Mouse (Mus musculus): Measurements from ENCODE around the gene Mpi. TPM values are rescaled to one million over a fixed set of nuclear protein-coding genes. Genes with fewer than 3 reads are reported as not detected.

Gene Mpi
- total and polyA plus RNA-seq, 3 experiments = 28.2 to 37.3 (median 28.6) TPM

DNA sequence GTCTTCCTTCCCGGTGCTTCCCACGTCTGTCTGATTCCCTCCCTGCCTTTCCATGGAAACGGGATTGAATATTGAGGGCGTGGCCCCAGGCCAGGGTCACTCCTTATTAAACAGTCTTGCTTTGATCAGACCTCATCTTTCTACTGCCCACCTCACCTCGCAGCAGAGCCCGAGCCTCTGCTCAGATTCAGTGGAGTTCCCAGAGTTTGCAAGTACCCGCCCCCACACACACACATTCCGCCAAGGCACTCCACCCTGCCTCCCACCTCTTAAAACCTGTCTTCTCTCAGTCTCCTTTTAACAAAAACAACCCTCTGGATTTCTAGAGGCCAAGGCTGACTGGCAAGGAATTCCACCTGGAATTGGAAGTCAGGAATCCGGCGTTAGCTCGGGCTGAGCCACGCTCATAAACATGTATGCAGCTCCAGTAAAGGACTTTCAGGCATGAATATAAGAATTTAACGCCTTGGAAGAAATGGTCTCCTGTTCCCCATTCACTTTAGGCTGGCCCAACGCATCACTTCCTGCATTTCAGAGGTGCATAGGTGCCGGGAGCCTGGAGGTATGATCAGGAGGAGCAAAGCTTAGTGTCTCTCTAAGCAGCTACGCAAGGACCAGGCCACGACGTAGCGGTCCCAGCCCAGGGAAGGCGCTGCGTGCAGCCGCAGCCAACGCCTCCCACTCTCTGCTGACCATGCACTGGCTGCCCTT is 49.5 kb downstream of the Mpi start:
- no peaks in the 10 kb centered on the region for H3K27me3 ChIP-seq (replicated peaks)
- peaks cover 0 to 8% of the 10 kb centered on the region in 2 experiments for H3K36me3 ChIP-seq (replicated peaks in 1 of 2; ENCODE audit: control insufficient read depth in 1 of 2, insufficient read depth in 1 of 2, low read length in 1 of 2)
- in situ Hi-C loops (cut with MboI; ENCODE audit: low pct_ligation_motif_present, low pct_unique_long_range_greater_than_20kb, low sequenced_read_pairs) (loop anchor here (10.0 kb wide), 1 partner anchor 58 kb away; the partner anchor contains the start of gene Ppcdc), dilution Hi-C loops (cut with MboI; ENCODE audit: extremely low pct_ligation_motif_present, extremely low pct_unique_long_range_greater_than_20kb, low sequenced_read_pairs) (no loop called here)
- H3K9ac ChIP-seq (ENCODE audit: insufficient read depth, low read depth) = no peak overlapping the region
- H3K27ac ChIP-seq (ENCODE audit: insufficient read depth, low read depth) = no peak overlapping the region
- peaks cover 0 to 3% of the 10 kb centered on the region in 2 experiments; a peak in 1 of 4 replicates for H3K4me1 ChIP-seq (ENCODE audit: control insufficient read depth in 1 of 2, insufficient read depth in 2 of 2)
- peaks cover 4% of the 10 kb centered on the region for H3K9me3 ChIP-seq (replicated peaks; ENCODE audit: low read length)
- H3K79me2 ChIP-seq (replicated peaks; ENCODE audit: control insufficient read depth, extremely low read depth, insufficient read depth, poor library complexity, severe bottlenecking) = no peaks in the 10 kb centered on the region
- H3K4me3 ChIP-seq (replicated peaks in 1 of 3; ENCODE audit: low read depth in 2 of 3, low read length in 2 of 3, poor library complexity in 1 of 3) = no peak overlapping the region
- no peak overlapping the region for H3K4me2 ChIP-seq (ENCODE audit: insufficient read depth, low read depth, poor library complexity, severe bottlenecking)
- DNase-seq (ENCODE audit: extremely low read depth) = no peak
- TF ChIP-seq ETS1 (conservative IDR thresholded peaks at IDR 0.05; ENCODE audit: low read depth, low read length) = no peak
- TF ChIP-seq MXI1 (IDR thresholded peaks at IDR 0.05; ENCODE audit: low read depth, low read length) = no peak
- no peak for TF ChIP-seq NELFE (IDR thresholded peaks at IDR 0.05; ENCODE audit: low read depth, low read length)
- no peak for TF ChIP-seq PAX5 (IDR thresholded peaks at IDR 0.05; ENCODE audit: low read length)
- TF ChIP-seq USF2 (conservative IDR thresholded peaks at IDR 0.05; ENCODE audit: low read depth, low read length) = no peak
- no peak for TF ChIP-seq RCOR1 (conservative IDR thresholded peaks at IDR 0.05; ENCODE audit: low read depth, low read length)
- TF ChIP-seq JUN (IDR thresholded peaks at IDR 0.05; ENCODE audit: insufficient read depth, low read depth, low read length) = no peak
- TF ChIP-seq NRF1 (IDR thresholded peaks at IDR 0.05; ENCODE audit: low read depth, low read length) = no peak
- no peak for TF ChIP-seq GABPA (IDR thresholded peaks at IDR 0.05; ENCODE audit: insufficient replicate concordance, low read depth, low read length)
- no peak for TF ChIP-seq MYC (IDR thresholded peaks at IDR 0.05; ENCODE audit: low read depth, low read length)
- no peak for TF ChIP-seq SIN3A (IDR thresholded peaks at IDR 0.05; ENCODE audit: low read length)
- no peak for TF ChIP-seq E2F4 (IDR thresholded peaks at IDR 0.05; ENCODE audit: insufficient replicate concordance, low read depth, low read length)
- TF ChIP-seq SMC3 (IDR thresholded peaks at IDR 0.05; ENCODE audit: low read depth, low read length) = no peak
- TF ChIP-seq BHLHE40 (IDR thresholded peaks at IDR 0.05; ENCODE audit: low read depth, low read length) = no peak
- no peak for TF ChIP-seq UBTF (IDR thresholded peaks at IDR 0.05; ENCODE audit: low read depth, low read length)
- no peak for TF ChIP-seq TCF12 (IDR thresholded peaks at IDR 0.05; ENCODE audit: low read depth, low read length)

DNA sequence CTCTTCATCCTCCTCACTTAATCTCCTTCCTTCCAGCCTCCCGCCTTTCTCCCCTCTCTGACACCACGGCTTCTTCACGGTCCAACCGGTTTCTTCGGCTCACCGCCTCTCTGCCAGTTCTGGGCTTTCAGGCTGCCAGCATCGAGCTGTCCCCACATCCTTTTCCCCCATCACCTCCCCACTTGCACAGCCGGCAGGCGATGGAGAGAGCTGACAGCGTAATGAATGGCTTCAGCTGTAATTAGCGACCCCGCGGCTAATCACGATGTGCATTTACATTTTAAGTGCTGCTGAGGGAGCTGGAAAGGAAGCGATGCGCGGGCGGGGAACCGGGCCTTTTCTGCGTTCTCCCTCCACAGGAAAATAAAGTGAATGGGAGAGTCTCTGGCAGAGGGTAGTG is 50.7 kb downstream of the Mpi start:
- H3K9ac ChIP-seq (ENCODE audit: insufficient read depth, low read depth) = no peak overlapping the region
- H3K4me2 ChIP-seq (ENCODE audit: insufficient read depth, low read depth, poor library complexity, severe bottlenecking) = peak overlapping the region; percentile 25; the same call in 1 of the 2 replicates
- H3K9me3 ChIP-seq (replicated peaks; ENCODE audit: low read length) = peaks cover 4% of the 10 kb centered on the region
- dilution Hi-C loops (cut with MboI; ENCODE audit: extremely low pct_ligation_motif_present, extremely low pct_unique_long_range_greater_than_20kb, low sequenced_read_pairs) (no loop called here), in situ Hi-C loops (cut with MboI; ENCODE audit: low pct_ligation_motif_present, low pct_unique_long_range_greater_than_20kb, low sequenced_read_pairs) (loop anchor here (10.0 kb wide), 1 partner anchor 57 kb away; the partner anchor contains the start of gene Ppcdc)
- peaks cover 0 to 8% of the 10 kb centered on the region in 2 experiments for H3K36me3 ChIP-seq (replicated peaks in 1 of 2; ENCODE audit: control insufficient read depth in 1 of 2, insufficient read depth in 1 of 2, low read length in 1 of 2)
- peaks cover 0 to 3% of the 10 kb centered on the region in 2 experiments; a peak in 1 of 4 replicates for H3K4me1 ChIP-seq (ENCODE audit: control insufficient read depth in 1 of 2, insufficient read depth in 2 of 2)
- DNase-seq (ENCODE audit: extremely low read depth) = no peak
- H3K4me3 ChIP-seq (replicated peaks in 1 of 3; ENCODE audit: low read depth in 2 of 3, low read length in 2 of 3, poor library complexity in 1 of 3) = no peak overlapping the region
- H3K27ac ChIP-seq (ENCODE audit: insufficient read depth, low read depth) = no peak overlapping the region
- no peaks in the 10 kb centered on the region for H3K79me2 ChIP-seq (replicated peaks; ENCODE audit: control insufficient read depth, extremely low read depth, insufficient read depth, poor library complexity, severe bottlenecking)
- peaks cover 2% of the 10 kb centered on the region for H3K27me3 ChIP-seq (replicated peaks)
- TF ChIP-seq CHD1 (IDR thresholded peaks at IDR 0.05; ENCODE audit: low read depth, low read length) (no peak), EP300 (IDR thresholded peaks at IDR 0.05; ENCODE audit: low read length) (no peak), ZMIZ1 (IDR thresholded peaks at IDR 0.05; ENCODE audit: low read depth, low read length) (no peak), ETS1 (conservative IDR thresholded peaks at IDR 0.05; ENCODE audit: low read depth, low read length) (no peak), ELF1 (IDR thresholded peaks at IDR 0.05; ENCODE audit: low read depth, low read length) (no peak), JUN (IDR thresholded peaks at IDR 0.05; ENCODE audit: insufficient read depth, low read depth, low read length) (no peak), MAX (IDR thresholded peaks at IDR 0.05; ENCODE audit: low read length) (no peak), E2F4 (IDR thresholded peaks at IDR 0.05; ENCODE audit: insufficient replicate concordance, low read depth, low read length) (no peak), SMC3 (IDR thresholded peaks at IDR 0.05; ENCODE audit: low read depth, low read length) (no peak), USF2 (conservative IDR thresholded peaks at IDR 0.05; ENCODE audit: low read depth, low read length) (no peak), MEF2A (IDR thresholded peaks at IDR 0.05; ENCODE audit: borderline replicate concordance, low read depth, low read length) (no peak), TCF12 (IDR thresholded peaks at IDR 0.05; ENCODE audit: low read depth, low read length) (no peak), ZNF384 (IDR thresholded peaks at IDR 0.05; ENCODE audit: low read depth, low read length) (no peak), NRF1 (IDR thresholded peaks at IDR 0.05; ENCODE audit: low read depth, low read length) (no peak), UBTF (IDR thresholded peaks at IDR 0.05; ENCODE audit: low read depth, low read length) (no peak), HCFC1 (IDR thresholded peaks at IDR 0.05; ENCODE audit: low read depth, low read length) (no peak)
